Mouse (Mus musculus): ENCODE results near the gene Serpina3m. TPM values are rescaled to one million over a fixed set of nuclear protein-coding genes. Genes with fewer than 3 reads are reported as not detected.

The Serpina3m gene
- polyA plus RNA-seq, 1 experiment from 2014 or later: not detected

- Histone ChIP-seq H3K4me1 (no peaks in the 10 kb centered on the region), H3K4me3 (no peak overlapping the region), H3K27ac (no peak overlapping the region), H3K9ac (no peak overlapping the region), H3K9me3 (no peaks in the 10 kb centered on the region), H3K4me2 (no peak overlapping the region), H3K27me3 (peaks cover 9% of the 10 kb centered on the region; the same call in 1 of the 2 replicates), H3K36me3 (no peaks in the 10 kb centered on the region)
- ATAC-seq (ENCODE audit: insufficient number of reproducible peaks, insufficient read depth, low FRiP score, low TSS enrichment, low read depth): no peak
- WGBS: 41% methylated on average over 7 of the region's 7 CpGs
Observed at GRCm38 (mm10) chr12:104433214-104433613, 94.9 kb downstream of the Serpina3m start.

DNA sequence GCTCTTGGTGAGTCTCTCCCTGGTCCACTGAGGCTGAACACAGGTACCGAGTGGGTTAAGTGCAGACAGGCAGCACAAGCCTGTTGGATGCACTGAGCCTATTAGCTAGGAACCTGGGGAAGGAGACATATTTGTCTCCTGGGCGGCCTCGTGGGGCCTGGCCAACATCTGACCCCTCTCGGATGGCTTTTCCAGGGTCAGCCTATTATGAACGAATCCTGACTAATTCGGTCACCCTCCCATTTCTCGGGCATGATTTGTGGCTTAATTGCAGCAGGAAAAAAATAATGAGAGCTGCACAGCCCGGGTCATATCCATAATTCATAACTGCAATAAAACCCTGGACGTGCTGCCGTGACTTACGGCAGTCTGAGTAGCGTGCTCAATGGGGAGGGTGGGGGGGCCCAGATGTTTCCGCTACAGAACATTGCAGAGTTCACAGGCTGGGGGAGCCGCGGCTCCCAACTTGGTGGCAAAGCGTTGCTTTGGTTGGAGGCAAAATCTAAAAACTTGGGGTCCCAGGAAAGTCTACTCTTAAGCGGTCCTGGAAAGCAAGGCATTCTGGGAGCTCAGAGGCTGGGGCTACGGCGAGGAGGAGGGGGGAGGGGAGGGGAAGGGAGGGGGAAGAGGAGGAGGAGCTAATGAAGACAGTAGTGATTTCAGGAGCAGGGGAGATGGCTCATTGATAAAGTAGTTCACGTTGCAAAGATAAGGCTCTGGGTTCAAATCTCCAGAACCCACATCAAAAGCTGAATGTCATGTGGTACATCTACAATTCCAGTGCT is 95.9 kb downstream of the Serpina3m start:
- WGBS: 76% methylated on average over 20 of the region's 20 CpGs
- no peaks in the 10 kb centered on the region for H3K4me1 ChIP-seq
- no peak for ATAC-seq (ENCODE audit: insufficient number of reproducible peaks, insufficient read depth, low FRiP score, low TSS enrichment, low read depth)
- no peak overlapping the region for H3K4me2 ChIP-seq
- no peak overlapping the region for H3K4me3 ChIP-seq
- H3K27me3 ChIP-seq: peaks cover 17% of the 10 kb centered on the region
- no peak overlapping the region for H3K9ac ChIP-seq
- H3K36me3 ChIP-seq: no peaks in the 10 kb centered on the region
- H3K9me3 ChIP-seq: no peaks in the 10 kb centered on the region
- H3K27ac ChIP-seq: no peak overlapping the region

GRCm38 (mm10) chr12:104440087-104440760 is 101.9 kb downstream of the Serpina3m start:
- peak; percentile 50; the same call in 1 of the 2 replicates for ATAC-seq (ENCODE audit: insufficient number of reproducible peaks, insufficient read depth, low FRiP score, low TSS enrichment, low read depth)
- Histone ChIP-seq H3K9ac (peak overlapping the region; percentile 46; the same call in 1 of the 2 replicates), H3K36me3 (no peaks in the 10 kb centered on the region), H3K4me2 (peak overlapping the region; percentile 31), H3K4me1 (peaks cover 4% of the 10 kb centered on the region; the same call in 1 of the 2 replicates), H3K27me3 (peaks cover 20% of the 10 kb centered on the region), H3K9me3 (no peaks in the 10 kb centered on the region), H3K27ac (no peak overlapping the region), H3K4me3 (no peak overlapping the region)
- 10% methylated on average over 22 of the region's 22 CpGs for WGBS

DNA sequence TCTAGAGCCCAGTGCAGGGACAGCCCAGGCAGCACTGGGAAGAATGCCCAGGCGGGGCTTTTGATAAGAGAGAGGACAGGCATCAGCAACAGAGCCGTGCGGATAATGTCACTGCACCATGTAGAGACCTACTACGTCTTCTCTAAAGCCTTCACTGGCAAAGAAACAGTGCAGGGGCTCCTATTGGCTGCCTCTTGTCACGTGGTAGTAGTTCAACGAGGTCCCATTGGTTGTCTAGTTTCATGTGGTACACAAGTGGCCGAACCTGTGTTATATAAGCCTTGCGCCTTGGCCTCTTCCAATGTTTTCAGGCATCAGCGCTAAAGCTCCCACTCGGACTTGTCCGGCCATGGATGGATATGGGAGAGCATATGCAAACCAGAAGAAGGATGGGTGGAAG is 105.4 kb downstream of the Serpina3m start:
- no peaks in the 10 kb centered on the region for H3K36me3 ChIP-seq
- no peak overlapping the region for H3K27ac ChIP-seq
- no peak for ATAC-seq (ENCODE audit: insufficient number of reproducible peaks, insufficient read depth, low FRiP score, low TSS enrichment, low read depth)
- no peak overlapping the region for H3K4me3 ChIP-seq
- WGBS: 86% methylated on average over 11 of the region's 11 CpGs
- peaks cover 8% of the 10 kb centered on the region for H3K27me3 ChIP-seq
- H3K4me1 ChIP-seq: peaks cover 28% of the 10 kb centered on the region
- no peaks in the 10 kb centered on the region for H3K9me3 ChIP-seq
- H3K4me2 ChIP-seq: no peak overlapping the region
- no peak overlapping the region for H3K9ac ChIP-seq

Other genes starting within 250 kb of the Serpina3m start
- not detected in 2 replicates for gene Serpina5, start 237.4 kb upstream of the Serpina3m start, polyA plus RNA-seq (2015; fragmentation: Nextera tagmentation; extraction: Ambion mirVana)
- gene Serpina3a, start 225.8 kb upstream of the Serpina3m start, polyA plus RNA-seq (2015; fragmentation: Nextera tagmentation; extraction: Ambion mirVana): not detected in 2 replicates
- not detected in 2 replicates for gene Serpina3b, start 210.5 kb upstream of the Serpina3m start, polyA plus RNA-seq (2015; fragmentation: Nextera tagmentation; extraction: Ambion mirVana)
- gene Serpina3c, start 184.6 kb upstream of the Serpina3m start, polyA plus RNA-seq (2015; fragmentation: Nextera tagmentation; extraction: Ambion mirVana): not detected in 2 replicates
- not detected in 2 replicates for gene Serpina3f, start 123.9 kb upstream of the Serpina3m start, polyA plus RNA-seq (2015; fragmentation: Nextera tagmentation; extraction: Ambion mirVana)
- gene Serpina3g, start 102.2 kb upstream of the Serpina3m start, polyA plus RNA-seq (2015; fragmentation: Nextera tagmentation; extraction: Ambion mirVana): 0.84 and 1.0 TPM in 2 replicates
- gene Serpina3i, start 75.4 kb upstream of the Serpina3m start, polyA plus RNA-seq (2015; fragmentation: Nextera tagmentation; extraction: Ambion mirVana): 0.21 and 0.26 TPM in 2 replicates
- not detected in 2 replicates for gene Serpina3j, start 23.9 kb upstream of the Serpina3m start, polyA plus RNA-seq (2015; fragmentation: Nextera tagmentation; extraction: Ambion mirVana)
- not detected in 2 replicates for gene Serpina3k, start within 50 bp of the Serpina3m start, polyA plus RNA-seq (2015; fragmentation: Nextera tagmentation; extraction: Ambion mirVana)
- 0.45 TPM in 1 of 2 replicates, not detected in the other for gene Serpina3n, start 68.2 kb downstream of the Serpina3m start, polyA plus RNA-seq (2015; fragmentation: Nextera tagmentation; extraction: Ambion mirVana)
- 19.0 and 22.0 TPM in 2 replicates for gene Gsc, start 134.8 kb downstream of the Serpina3m start, polyA plus RNA-seq (2015; fragmentation: Nextera tagmentation; extraction: Ambion mirVana)

Data from embryonic facial prominence, embryonic 13.5 days (tissue).